Mouse (Mus musculus): ENCODE measurements at regions not wholly inside any gene's neighbourhood (a gene's known extent, or its start where the extent isn't known, plus 50 kb on each side); places are given as distances from the start of the nearest gene placed in this dataset.

DNA sequence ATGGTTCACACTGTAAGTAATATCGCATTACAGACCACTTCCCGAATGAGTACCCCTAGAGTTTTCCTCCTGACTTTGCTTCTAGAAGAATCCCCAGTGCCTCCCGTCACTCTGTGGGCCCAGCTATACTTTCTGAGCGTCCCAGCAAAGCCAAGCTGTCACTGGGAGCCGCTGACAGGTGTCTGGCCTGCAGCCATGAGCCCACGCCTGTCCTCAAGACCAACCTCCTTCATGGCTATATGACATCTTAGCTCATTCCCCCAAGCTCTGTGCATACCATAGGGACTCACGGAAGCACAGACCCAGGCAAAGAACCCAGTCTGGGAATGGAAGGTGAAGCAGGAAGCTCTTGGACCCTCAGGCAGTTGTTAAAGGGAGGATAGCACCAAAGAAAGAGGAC is 55.3 kb upstream of the Rgma start:
- DNase-seq (ENCODE audit: low spot score in 2 of 2) = no peak
- intact Hi-C loops (cut with DNase I) = no loop called here

GRCm38 (mm10) chr7:73322466-73323151 is 52.7 kb upstream of the Rgma start:
- DNase-seq (ENCODE audit: low spot score in 2 of 2) = no peak
- intact Hi-C loops (cut with DNase I) = no loop called here

- no peak for DNase-seq (ENCODE audit: low spot score in 2 of 2)
- intact Hi-C loops (cut with DNase I) = no loop called here
These were observed 51.8 kb upstream of the Rgma start for GRCm38 (mm10) chr7:73323556-73323955.

- no peak for DNase-seq (ENCODE audit: low spot score in 2 of 2)
- intact Hi-C loops (cut with DNase I) = loop anchor here (5.0 kb wide), 1 partner anchor 52 kb away; the partner anchor contains the start of gene Rgma
These were observed 49.8 kb upstream of the Rgma start for GRCm38 (mm10) chr7:73325503-73325902.
